Mouse (Mus musculus) thymus, postnatal 0 days (tissue): Measurements from ENCODE around the gene Prpf19. TPM values are rescaled to one million over a fixed set of nuclear protein-coding genes. Genes with fewer than 3 reads are reported as not detected.

Experiments
- DNase-seq: peaks from one replicate; pipeline ENCODE4 v3.0.0-alpha.2; 2015; ENCODE audit warnings: low spot score
- polyA plus RNA-seq: library from polyadenylated mRNA; unstranded; fragments of >200 nt; fragmentation: Nextera tagmentation; extraction: Ambion mirVana; gene quantifications from 2 replicates; pipeline ENCODE4 v1.2.1, GENCODE M21; 2015

The Prpf19 gene
- polyA plus RNA-seq, 1 experiment from 2014 or later: 34.9 TPM

DNA sequence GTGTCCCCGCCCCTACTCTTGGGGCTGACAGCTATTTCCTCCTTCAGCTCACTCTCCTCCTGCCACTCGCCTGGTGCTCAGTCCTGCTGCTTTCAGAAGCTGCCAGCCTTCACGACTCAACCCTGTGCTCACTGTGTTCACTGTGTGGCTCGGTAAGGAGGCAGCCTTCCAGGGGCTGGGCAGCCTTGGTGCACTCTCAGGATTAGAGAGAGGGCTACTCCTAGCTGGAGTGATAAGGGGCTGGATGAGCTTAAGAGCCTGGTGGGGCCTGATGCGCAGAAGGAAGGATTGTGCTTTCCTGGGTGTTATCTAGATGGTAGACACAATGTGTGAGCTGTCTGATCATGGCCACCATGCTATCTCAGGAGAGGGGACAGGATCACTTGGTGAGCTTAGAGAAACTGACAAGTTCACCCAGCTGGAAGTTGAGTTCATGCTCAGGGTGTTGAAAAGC is 42.1 kb downstream of the Prpf19 start, which contains the start of gene Ptgdr2:
Gene Ptgdr2, plus strand, starts transcription at position 51 of the 454 bp plus-strand sequence.
- no peak for DNase-seq

GRCm38 (mm10) chr19:10938771-10939170 is 43.7 kb downstream of the Prpf19 start:
- DNase-seq: no peak

GRCm38 (mm10) chr19:10940097-10940800 is 45.2 kb downstream of the Prpf19 start:
- peak; percentile 73 for DNase-seq

DNA sequence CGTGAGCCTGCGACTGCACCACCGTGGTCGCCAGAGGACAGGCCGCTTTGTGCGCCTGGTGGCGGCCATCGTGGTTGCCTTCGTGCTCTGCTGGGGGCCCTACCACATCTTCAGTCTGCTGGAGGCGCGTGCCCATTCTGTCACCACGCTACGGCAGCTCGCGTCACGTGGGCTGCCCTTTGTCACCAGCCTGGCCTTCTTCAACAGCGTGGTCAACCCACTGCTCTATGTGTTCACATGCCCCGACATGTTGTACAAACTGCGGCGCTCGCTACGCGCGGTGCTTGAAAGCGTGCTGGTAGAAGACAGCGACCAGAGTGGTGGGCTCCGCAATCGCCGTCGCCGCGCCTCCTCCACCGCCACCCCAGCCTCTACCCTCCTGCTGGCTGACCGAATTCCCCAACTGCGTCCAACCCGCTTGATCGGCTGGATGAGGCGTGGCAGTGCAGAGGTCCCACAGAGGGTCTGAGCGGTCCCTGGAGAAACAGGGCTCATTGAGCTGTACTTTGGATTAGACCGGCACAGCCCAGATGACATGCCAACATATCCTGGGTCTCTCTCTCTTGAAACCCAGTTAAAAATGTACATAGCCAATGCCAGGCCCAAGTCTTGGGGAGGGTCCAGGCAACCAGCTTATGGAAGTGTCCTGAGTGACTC is 45.9 kb downstream of the Prpf19 start:
- no peak for DNase-seq

GRCm38 (mm10) chr19:10943955-10944354 is 48.9 kb downstream of the Prpf19 start:
- no peak for DNase-seq

DNA sequence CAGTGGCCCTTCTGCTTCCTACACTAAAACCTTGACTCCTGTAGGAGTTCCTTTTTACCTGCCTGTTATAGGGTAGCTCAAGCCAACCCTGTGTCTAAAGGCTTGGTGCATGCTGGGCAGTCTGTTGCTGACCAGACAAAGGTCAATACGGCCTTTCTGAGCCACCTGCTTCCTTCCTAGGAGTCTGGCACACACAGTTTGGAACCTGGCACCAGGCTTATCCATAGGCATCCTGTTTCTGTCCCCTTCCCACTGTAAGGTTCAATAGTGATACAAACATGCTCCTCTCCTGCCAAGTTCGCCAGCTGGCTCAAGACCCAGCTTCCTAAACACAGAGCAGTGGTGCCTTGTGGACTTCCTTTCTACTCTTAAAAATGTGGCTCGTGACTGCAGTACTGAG is 51.5 kb downstream of the Prpf19 start:
- no peak for DNase-seq

GRCm38 (mm10) chr19:10947219-10947618 is 52.2 kb downstream of the Prpf19 start:
- DNase-seq: no peak

DNA sequence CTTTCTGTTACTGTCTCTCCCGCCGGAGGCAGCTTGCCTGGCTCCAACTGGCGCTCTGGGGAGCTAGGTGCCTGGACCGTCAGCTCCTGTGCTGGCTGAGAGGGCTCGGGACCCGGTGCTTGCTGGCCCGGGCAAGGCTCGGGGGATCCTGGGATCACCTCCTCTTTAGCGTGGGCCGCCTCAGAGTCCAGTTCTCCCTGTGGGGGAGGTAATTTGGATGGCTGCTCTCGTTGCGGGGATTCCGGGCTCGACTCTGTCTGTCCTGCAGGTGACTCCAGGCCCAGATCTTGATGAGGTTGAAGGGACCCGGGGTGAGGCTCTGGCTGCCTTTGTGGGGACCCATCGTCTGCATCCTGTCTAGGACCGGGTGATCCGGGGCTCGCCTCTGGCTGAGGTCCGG is 53.4 kb downstream of the Prpf19 start:
- DNase-seq: no peak

DNA sequence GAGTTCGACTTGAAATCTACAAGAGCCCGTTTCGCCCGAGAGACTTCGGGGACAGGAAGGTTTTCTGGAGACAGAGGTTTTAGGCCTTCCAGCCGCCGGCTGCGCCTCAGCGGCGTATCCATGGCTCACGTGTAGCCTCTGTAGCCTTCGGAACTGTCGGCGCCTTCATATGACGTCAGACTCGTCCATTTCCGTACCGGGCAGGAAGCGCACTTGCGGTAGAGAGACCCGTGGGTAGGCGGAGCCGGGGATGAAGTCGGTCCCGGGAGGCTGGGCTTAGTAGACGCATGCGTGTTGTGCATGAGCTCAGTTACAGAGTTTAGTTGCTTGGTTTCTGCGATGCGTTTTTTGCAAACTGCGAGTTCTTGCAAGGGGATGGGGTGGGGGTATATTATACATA is 54.1 kb downstream of the Prpf19 start, which contains the start of gene Ccdc86:
Gene Ccdc86, minus strand, starts transcription at position 155 of the 400 bp plus-strand sequence.
- peak; percentile 99 for DNase-seq

GRCm38 (mm10) chr19:10949558-10949957 is 54.5 kb downstream of the Prpf19 start:
- DNase-seq: no peak

DNA sequence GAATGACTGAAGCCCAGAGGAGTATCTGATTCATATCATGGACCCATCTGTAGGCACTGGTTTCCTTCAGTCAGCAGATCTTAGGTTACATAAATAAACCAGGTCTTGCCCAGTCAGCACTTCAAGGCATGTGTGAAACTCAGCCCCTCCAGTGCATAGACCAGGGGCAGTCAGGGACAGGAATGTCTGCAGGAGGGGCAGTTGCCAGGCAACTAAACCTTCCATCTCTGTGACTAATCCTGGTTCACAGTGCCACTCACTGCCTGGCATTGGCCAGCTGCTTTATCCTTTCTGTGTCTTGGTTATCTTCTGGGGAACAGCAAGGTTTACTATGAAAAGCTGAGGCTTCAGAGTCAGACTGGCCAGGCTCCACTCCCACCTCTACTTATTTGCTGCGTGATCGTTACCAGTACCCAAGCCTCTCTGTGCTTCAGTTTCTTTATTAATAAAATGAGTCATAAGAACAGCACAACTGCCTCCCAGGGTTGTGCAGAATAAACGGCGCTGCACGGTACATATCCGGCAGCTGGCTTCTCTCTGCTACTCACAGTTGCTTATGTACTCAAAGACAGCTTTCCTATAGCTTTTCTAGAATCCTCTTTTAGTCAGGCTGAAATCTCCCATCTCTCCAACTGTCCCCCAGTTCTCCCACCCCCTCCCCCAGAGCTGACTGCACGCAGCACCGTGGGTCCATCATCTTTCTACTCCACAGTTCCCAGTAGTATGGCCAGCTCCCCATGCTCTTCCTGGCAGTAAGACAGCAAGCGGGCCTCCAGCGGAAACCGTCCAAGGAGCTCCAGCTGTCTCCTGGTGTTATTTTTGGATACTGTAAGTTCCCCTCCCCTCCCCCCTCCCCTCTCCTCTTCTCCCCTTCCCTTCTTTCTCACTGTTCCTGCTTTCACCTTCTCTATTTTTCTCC is 57.2 kb downstream of the Prpf19 start:
- DNase-seq: no peak

Other genes starting within 250 kb of the Prpf19 start
- 0.49 and 0.95 TPM in 2 replicates for gene Pga5, start 217.2 kb upstream of the Prpf19 start, polyA plus RNA-seq
- gene Vps37c, start 206.5 kb upstream of the Prpf19 start, polyA plus RNA-seq: 14.6 and 19.3 TPM in 2 replicates
- gene Cd5, start 156.2 kb upstream of the Prpf19 start, polyA plus RNA-seq: 116 and 132 TPM in 2 replicates
- gene Cd6, start 65.2 kb upstream of the Prpf19 start, polyA plus RNA-seq: 141 and 145 TPM in 2 replicates
- 2.4 and 3.3 TPM in 2 replicates for gene Slc15a3, start 55.5 kb upstream of the Prpf19 start, polyA plus RNA-seq
- gene Tmem132a, start 25.3 kb upstream of the Prpf19 start, polyA plus RNA-seq: 3.6 and 4.2 TPM in 2 replicates
- 35.2 and 41.6 TPM in 2 replicates for gene Tmem109, start 13.2 kb upstream of the Prpf19 start, polyA plus RNA-seq
- gene Zp1, start 25.4 kb downstream of the Prpf19 start, polyA plus RNA-seq: 0.82 and 1.2 TPM in 2 replicates
- gene Ptgdr2, start 41.9 kb downstream of the Prpf19 start, polyA plus RNA-seq: 0.27 and 0.39 TPM in 2 replicates
- 23.4 and 25.1 TPM in 2 replicates for gene Ccdc86, start 54.0 kb downstream of the Prpf19 start, polyA plus RNA-seq
- 0.30 and 0.64 TPM in 2 replicates for gene Ms4a10, start 79.4 kb downstream of the Prpf19 start, polyA plus RNA-seq
- gene Ms4a15, start 98.0 kb downstream of the Prpf19 start, polyA plus RNA-seq: not detected in 2 replicates
- 0.14 TPM in 1 of 2 replicates, not detected in the other for gene Ms4a18, start 122.8 kb downstream of the Prpf19 start, polyA plus RNA-seq
- 0.19 and 0.38 TPM in 2 replicates for gene Ms4a8a, start 185.9 kb downstream of the Prpf19 start, polyA plus RNA-seq
- gene 1700017D01Rik, start 235.6 kb downstream of the Prpf19 start, polyA plus RNA-seq: not detected in 2 replicates